Mouse (Mus musculus) testis, adult 2 months (tissue): Measurements from ENCODE around the gene Upk3a. TPM values are rescaled to one million over a fixed set of nuclear protein-coding genes. Genes with fewer than 3 reads are reported as not detected.

Experiments
- H3K27ac ChIP-seq: fragments of 200-500 bp; 2 replicates; pipeline ENCODE4 v1.5.1; 2012; ENCODE audit warnings: low read depth, low read length; ENCODE audit not compliant: control insufficient read depth, insufficient read depth
- H3K27me3 ChIP-seq: fragments of 200-500 bp; 2 replicates; pipeline ENCODE4 v1.6.1; 2012; ENCODE audit warnings: mild to moderate bottlenecking, low read length, moderate library complexity; ENCODE audit not compliant: control insufficient read depth, insufficient read depth
- H3K36me3 ChIP-seq: fragments of 200-500 bp; 2 replicates; pipeline ENCODE4 v1.6.1; 2012; ENCODE audit warnings: mild to moderate bottlenecking, low read length; ENCODE audit not compliant: control insufficient read depth, insufficient read depth
- H3K4me1 ChIP-seq: fragments of 200-500 bp; 2 replicates; pipeline ENCODE4 v1.6.1; 2012; ENCODE audit warnings: low read length; ENCODE audit not compliant: control insufficient read depth, insufficient read depth
- H3K4me3 ChIP-seq: fragments of 200-500 bp; 2 replicates; pipeline ENCODE4 v1.5.1; 2012; ENCODE audit warnings: low read depth, mild to moderate bottlenecking, low read length, moderate library complexity, mixed read lengths; ENCODE audit not compliant: control insufficient read depth
- CTCF ChIP-seq: fragments of 200-500 bp; IDR thresholded peaks from 2 replicates; pipeline ENCODE4 v1.5.1; 2012; ENCODE audit warnings: low read depth, mild to moderate bottlenecking, inconsistent platforms, low read length, moderate library complexity; ENCODE audit not compliant: control insufficient read depth, insufficient read depth, insufficient replicate concordance
- POLR2A ChIP-seq: fragments of 200-500 bp; IDR thresholded peaks from 2 replicates; pipeline ENCODE4 v1.6.1; 2012; ENCODE audit warnings: low read depth, mild to moderate bottlenecking, inconsistent platforms, low read length, moderate library complexity; ENCODE audit not compliant: control insufficient read depth
- polyA plus RNA-seq: library from polyadenylated mRNA; depleted of rRNA; stranded (reverse); fragments of >200 nt; gene quantifications from 2 replicates; pipeline ENCODE4 v1.2.3, GENCODE M21; 2012

Gene Upk3a
- polyA plus RNA-seq, 1 experiment = 1.1 TPM

DNA sequence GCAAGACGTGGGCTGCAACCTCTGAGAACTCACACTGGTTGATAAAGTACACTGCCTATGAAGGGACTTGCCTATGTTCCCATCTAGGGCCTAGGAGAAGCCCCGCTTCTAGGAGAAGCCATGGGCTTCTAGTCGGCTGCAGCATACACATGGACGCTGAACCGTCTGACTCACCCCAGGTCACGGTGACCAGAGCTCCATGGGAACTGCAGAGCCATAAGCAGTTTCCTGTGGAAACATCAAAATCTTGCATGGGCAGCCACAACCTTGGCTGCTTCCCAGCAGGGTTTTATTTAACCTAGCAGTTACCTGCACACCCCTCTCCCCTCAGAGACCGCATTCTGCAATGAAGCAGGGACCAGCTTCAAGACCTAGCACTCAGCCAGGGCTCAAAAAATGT, 33.2 kb upstream of the Upk3a start:
- TF ChIP-seq CTCF (no peak), POLR2A (no peak)
- Histone ChIP-seq H3K4me1 (peaks cover 5% of the 10 kb centered on the region), H3K4me3 (peak overlapping the region; percentile 40), H3K27me3 (peaks cover 2% of the 10 kb centered on the region), H3K36me3 (no peaks in the 10 kb centered on the region), H3K27ac (peak overlapping the region; percentile 12; the same call in 1 of the 2 replicates)

DNA sequence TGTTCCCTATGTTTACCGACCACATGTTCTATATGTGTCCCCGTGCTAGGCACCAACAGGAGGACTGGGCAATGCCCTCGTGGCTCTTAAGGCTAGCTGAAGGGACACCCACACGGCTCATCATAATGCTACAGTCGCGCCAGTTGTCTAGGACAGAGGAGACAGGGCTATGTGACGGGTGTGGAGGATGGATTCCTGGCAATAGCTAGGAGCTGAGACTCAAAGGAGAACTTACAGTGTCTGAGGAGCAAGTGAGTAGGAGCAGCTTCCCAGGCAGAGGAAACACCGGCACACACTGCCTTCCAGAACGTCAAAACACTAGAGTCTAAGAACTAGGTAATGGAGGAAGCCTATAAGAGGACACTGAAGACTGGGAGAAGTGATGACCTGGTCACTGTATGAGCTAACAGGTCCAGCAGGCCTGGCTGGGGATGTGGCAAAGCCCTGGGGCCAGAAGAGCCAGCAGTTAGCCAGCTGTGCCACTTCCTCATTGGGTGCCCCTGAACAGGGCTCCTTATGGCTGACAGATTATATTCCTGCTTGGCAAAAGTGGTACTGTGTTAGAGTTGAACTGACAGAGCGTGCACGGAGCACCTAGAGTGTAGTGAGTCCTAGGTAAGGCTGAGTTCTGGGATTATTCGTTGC, 31.3 kb upstream of the Upk3a start:
- Histone ChIP-seq H3K4me3 (peak overlapping the region; percentile 1), H3K27me3 (peaks cover 2% of the 10 kb centered on the region), H3K4me1 (peaks cover 5% of the 10 kb centered on the region), H3K36me3 (no peaks in the 10 kb centered on the region), H3K27ac (no peak overlapping the region)
- TF ChIP-seq CTCF (no peak), POLR2A (no peak)

DNA sequence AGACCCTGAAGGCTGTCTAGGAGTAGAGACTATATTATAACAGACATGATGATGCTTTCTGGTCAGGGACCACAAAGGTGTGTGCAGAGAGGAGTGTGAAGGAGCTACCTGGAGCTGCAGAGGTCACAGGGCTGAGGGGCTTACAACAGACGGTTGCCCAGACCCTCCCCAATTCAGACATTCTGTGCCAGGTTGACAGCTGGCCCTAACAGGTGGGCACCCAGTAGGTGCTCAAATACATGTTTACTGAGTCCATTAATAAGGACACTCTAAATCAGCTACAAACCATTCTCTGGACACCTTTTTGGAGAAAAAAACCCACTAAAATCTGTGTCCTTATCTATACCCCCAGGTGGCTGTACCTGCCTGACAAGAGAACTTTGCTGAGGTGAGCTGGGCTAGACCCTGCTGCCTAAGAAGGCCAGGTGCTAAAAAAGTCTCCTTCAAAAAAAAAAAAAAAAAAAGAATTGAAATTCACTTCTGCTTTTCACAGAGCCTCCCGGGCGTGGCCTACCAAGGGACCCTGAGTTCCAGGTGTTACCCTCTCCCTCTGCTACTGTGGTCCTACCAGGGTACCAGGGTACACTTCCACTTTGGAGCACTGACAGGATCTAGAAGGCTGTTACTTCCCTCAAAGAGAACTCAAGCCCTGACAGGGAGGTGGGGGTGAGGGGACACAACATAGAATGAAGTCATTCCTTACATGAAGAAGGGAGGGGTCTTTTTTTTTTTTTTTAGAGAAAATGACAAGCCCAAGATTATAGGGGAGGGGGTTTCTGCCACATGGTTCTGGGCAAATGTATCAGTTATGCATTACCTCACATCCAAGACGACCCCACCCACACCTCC, 30.5 kb upstream of the Upk3a start:
- Histone ChIP-seq H3K27ac (no peak overlapping the region), H3K27me3 (peaks cover 2% of the 10 kb centered on the region)
- TF ChIP-seq POLR2A (no peak), CTCF (no peak)

DNA sequence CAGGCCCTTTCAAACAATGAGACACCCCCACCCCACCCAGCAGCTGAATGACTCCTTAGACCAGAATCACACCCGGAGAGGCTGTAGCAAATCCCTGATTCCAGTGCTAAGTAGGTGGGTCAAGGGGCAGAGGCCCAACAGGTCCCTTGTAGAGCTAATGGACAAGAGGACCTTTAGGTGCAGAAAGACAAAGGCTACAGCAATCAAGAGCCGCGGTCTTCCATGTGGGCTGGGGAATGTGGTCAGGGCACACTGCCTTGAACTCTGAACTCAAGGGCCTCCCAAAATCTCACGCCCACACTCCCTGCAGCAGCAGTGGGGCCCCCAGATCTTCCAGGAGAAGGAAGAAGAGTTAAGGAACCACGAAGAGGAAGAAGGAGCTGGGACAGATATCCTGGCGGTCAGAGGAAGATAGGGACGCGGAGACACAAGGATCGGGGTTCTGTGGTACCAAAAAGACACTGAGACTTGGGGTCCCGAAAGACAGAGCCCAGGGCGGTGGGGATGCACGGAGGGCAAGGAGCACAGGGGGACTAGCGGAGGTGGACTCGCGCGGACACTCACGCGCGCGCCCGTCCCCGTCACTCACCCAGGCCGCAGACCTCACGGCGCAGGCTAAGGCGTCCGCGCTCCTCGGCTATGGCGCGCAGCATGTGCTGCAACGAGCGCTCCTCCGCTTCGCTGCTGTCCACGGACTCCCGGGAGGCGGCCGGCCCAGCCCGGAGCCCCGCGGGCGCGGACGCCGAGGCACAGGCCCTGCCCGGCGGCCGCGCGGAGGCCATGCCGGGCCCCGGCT, 29.7 kb upstream of the Upk3a start:
- peak overlapping the region; percentile 93 for H3K4me3 ChIP-seq
- no peaks in the 10 kb centered on the region for H3K36me3 ChIP-seq
- TF ChIP-seq POLR2A (no peak), CTCF (no peak)
- peaks cover 5% of the 10 kb centered on the region for H3K4me1 ChIP-seq
- peaks cover 2% of the 10 kb centered on the region for H3K27me3 ChIP-seq
- no peak overlapping the region; the same call in 1 of the 2 replicates for H3K27ac ChIP-seq

More for the DNA sequence above, 30.5 kb upstream of the Upk3a start:
- Histone ChIP-seq H3K4me3 (peak overlapping the region; percentile 93), H3K4me1 (peaks cover 5% of the 10 kb centered on the region), H3K36me3 (no peaks in the 10 kb centered on the region)

DNA sequence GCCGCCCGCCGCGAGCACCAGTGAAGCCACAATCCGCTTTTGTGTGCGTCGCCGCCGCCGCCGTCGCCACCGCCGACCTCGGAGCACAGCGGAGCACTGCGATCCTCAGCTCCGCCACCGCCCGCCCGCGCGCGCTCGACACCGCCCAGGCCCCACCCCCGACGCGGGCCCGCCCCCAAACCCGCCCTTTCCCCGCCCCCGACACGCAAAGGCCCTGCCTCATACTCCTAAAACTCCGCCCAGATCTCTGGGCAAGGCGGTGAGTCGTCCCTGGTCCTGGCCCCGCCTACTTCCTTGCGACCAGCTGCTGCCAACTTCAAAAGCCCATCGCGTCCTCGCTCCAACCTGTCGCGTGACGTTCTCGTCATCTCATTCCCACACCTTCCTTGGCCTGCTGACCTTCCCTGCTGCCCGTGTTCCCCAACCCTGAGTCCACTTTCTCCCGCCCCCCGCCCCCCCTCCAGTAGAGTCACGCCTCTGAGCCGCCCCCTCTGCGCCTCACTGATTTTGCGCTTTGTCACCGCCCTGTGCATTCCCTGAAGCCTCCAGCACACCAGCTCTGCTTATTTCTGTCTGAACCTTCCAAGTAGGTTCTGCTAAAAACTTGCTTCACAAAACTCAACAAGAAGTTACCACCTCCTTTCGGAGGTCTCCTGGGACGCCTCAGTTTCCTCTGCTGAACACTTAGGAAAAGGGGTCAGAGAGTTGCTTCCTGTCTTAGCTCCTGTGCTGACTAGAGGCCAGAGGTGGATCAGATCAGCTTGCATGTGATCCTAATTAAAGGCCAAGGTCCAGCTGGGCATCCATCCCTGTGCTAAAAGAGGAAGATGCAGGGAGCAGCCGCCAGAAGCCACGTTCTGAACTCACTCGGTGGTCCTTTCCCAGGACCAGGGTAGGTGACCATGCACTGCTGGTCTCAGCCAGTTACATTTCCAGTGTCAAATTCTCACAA, 28.8 kb upstream of the Upk3a start, which contains the start of gene 5031439G07Rik:
Gene 5031439G07Rik, minus strand, starts transcription at position 678 of the 952 bp plus-strand sequence.
- TF ChIP-seq CTCF (no peak), POLR2A (peak; percentile 59)
- peaks cover 5% of the 10 kb centered on the region for H3K4me1 ChIP-seq
- H3K27me3 ChIP-seq = peaks cover 2% of the 10 kb centered on the region
- H3K36me3 ChIP-seq = no peaks in the 10 kb centered on the region
- peak within 1 kb of the TSS; percentile 93 for H3K4me3 ChIP-seq
- H3K27ac ChIP-seq = no peak within 1 kb of the TSS

DNA sequence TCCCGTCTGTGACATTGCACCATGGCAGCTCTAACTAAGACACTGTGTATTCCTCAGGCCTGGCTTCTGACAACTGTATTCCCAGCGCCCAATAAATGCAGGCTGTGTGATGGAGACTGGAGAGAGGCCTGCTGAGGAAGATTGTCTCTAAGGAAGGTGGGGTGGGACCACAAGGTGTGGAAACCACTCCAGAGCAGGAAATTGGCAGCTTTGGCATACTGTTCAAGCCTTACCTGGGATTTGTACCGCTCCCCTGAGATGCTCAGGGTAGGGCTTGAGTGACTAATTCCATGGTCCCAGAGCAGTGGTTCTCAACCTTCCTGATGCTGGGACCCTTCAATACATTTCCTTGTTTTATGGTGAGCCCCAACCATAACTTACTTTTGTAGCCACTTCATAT, 27.8 kb upstream of the Upk3a start:
- Histone ChIP-seq H3K27ac (no peak overlapping the region), H3K36me3 (no peaks in the 10 kb centered on the region), H3K27me3 (peaks cover 2% of the 10 kb centered on the region), H3K4me3 (no peak overlapping the region), H3K4me1 (peaks cover 5% of the 10 kb centered on the region)
- no peak for TF ChIP-seq POLR2A
- TF ChIP-seq CTCF = no peak
